ENCODE assay signal across 12 mouse cellular contexts in genomic region chr7:18762885-18763284, GRCm38 (mm10). TPM values are rescaled to one million over a fixed set of nuclear protein-coding genes. Genes with fewer than 3 reads are reported as not detected.
"Had no signal": no experiment of that assay in that cellular context is flagged by ENCODE, and none has a peak within 500 bp of the region (broad histone marks: within the 10 kb centered on the region; RNA-seq: fewer than 3 reads in every experiment).

No protein-coding gene starts in this region.

RNA-seq across cellular contexts. Expression of gene Psg19, which starts 35.4 kb away (rescaled TPM):
- polyA plus RNA-seq: neural tube, embryonic 13.5 days; neural tube, embryonic 14.5 days; neural tube, embryonic 15.5 days; spleen, adult 2 months; stomach, embryonic 14.5 days; stomach, embryonic 15.5 days; stomach, embryonic 16.5 days; stomach, postnatal 0 days; thymus, adult 2 months; thymus, postnatal 0 days; urinary bladder, adult 2 months had no signal

RNA-seq across cellular contexts. Expression of gene Psg22, which starts 45.0 kb away (rescaled TPM):
- polyA plus RNA-seq: neural tube, embryonic 13.5 days; neural tube, embryonic 14.5 days; neural tube, embryonic 15.5 days; spleen, adult 2 months; stomach, embryonic 14.5 days; stomach, embryonic 15.5 days; stomach, embryonic 16.5 days; stomach, postnatal 0 days; urinary bladder, adult 2 months had no signal

RNA-seq across cellular contexts. Expression of gene Psg17, which starts 58.5 kb away (rescaled TPM):
- polyA plus RNA-seq: neural tube, embryonic 13.5 days; neural tube, embryonic 15.5 days; small intestine, adult 2 months; spleen, adult 2 months had no signal
